Mouse (Mus musculus) embryonic facial prominence, embryonic 14.5 days (tissue): ENCODE results near the gene Vamp5. TPM values are rescaled to one million over a fixed set of nuclear protein-coding genes. Genes with fewer than 3 reads are reported as not detected.
A peak's percentile ranks its signal among the peaks of the same experiment; 100 is the strongest.

Source experiments
- ATAC-seq: fragments of 200-750 bp; cut with Nextera tagmentation; 2 replicates; pipeline ENCODE4 v1.8.0; 2017; ENCODE audit warnings: low read depth, moderate number of reproducible peaks, moderate TSS enrichment
- DNase-seq: peaks from one replicate; pipeline ENCODE4 v3.0.0-alpha.2; 2015; ENCODE audit warnings: low spot score
- H3K27ac ChIP-seq: fragments of 300-500 bp; sonication (generic); replicated peaks from 2 replicates; pipeline ENCODE4 v1.5.1; 2014; ENCODE audit warnings: low read depth, mild to moderate bottlenecking, low read length, moderate library complexity
- H3K27me3 ChIP-seq: fragments of 300-500 bp; sonication (generic); replicated peaks from 2 replicates; pipeline ENCODE4 v1.6.1; 2014; ENCODE audit warnings: low read length; ENCODE audit not compliant: control insufficient read depth, insufficient read depth
- H3K36me3 ChIP-seq: fragments of 300-500 bp; sonication (generic); 2 replicates; pipeline ENCODE4 v1.6.1; 2014; ENCODE audit warnings: low read length, mixed read lengths; ENCODE audit not compliant: control insufficient read depth, insufficient read depth
- H3K4me1 ChIP-seq: fragments of 300-500 bp; sonication (generic); 2 replicates; pipeline ENCODE4 v1.6.1; 2014; ENCODE audit warnings: antibody characterized with exemption, low read length; ENCODE audit not compliant: control insufficient read depth, insufficient read depth
- H3K4me2 ChIP-seq: fragments of 300-500 bp; sonication (generic); 2 replicates; pipeline ENCODE4 v1.6.1; 2014; ENCODE audit warnings: low read depth, mild to moderate bottlenecking, low read length, moderate library complexity, mixed read lengths
- H3K4me3 ChIP-seq: fragments of 300-500 bp; sonication (generic); 2 replicates; pipeline ENCODE4 v1.5.1; 2014; ENCODE audit warnings: low read depth, mild to moderate bottlenecking, low read length
- H3K9ac ChIP-seq: fragments of 300-500 bp; sonication (generic); 2 replicates; pipeline ENCODE4 v1.6.1; 2014; ENCODE audit warnings: low read depth, mild to moderate bottlenecking, low read length, moderate library complexity, mixed read lengths
- H3K9me3 ChIP-seq: fragments of 300-500 bp; sonication (generic); 2 replicates; pipeline ENCODE4 v1.6.1; 2016; ENCODE audit warnings: low read length; ENCODE audit not compliant: control insufficient read depth
- WGBS: fragments of 180-500 bp; shearing (Covaris S2); extraction: QIAGEN DNeasy Blood & Tissue Kit; methylation state at CpG from one replicate; pipeline ENCODE4 v1.1.7; 2014; 5-methylcytosine and 5-hydroxymethylcytosine counted together
- polyA plus RNA-seq: library from polyadenylated mRNA; unstranded; fragments of >200 nt; fragmentation: Nextera tagmentation; extraction: Ambion mirVana; gene quantifications from 2 replicates; pipeline ENCODE4 v1.2.1, GENCODE M21; 2014

The Vamp5 gene
- polyA plus RNA-seq, 1 experiment from 2014 or later = 20.3 TPM

DNA sequence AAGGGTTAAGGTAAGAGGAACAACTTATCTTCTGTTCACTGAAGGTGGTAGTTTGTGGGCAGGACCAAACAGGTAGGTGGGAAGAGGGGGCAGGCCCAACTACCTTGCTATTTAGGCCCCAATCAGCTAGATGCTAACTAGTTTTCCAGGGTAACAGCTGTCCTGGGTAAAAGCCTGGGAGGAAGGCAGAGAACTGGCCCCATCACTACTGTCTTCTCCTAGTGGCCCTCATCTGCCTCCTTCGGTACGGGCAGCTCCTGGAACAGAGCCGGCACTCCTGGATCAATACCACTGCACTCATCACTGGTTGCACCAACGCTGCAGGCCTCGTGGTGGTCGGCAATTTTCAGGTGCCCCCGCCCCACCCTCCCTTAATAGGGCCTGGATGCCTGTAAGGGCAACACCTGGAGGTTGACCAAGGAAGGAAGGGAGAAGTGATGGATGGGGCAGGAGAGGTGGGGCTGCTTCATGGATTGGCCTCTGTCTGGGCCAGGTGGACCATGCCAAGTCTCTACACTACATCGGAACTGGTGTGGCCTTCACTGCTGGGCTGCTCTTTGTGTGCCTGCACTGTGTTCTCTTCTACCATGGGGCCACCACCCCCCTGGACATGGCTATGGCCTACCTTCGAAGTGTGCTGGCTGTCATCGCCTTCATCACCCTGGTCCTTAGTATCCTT is 22.0 kb downstream of the Vamp5 start:
- Histone ChIP-seq H3K36me3 (peaks cover 29% of the 10 kb centered on the region; the same call in 1 of the 2 replicates), H3K9me3 (no peaks in the 10 kb centered on the region), H3K27ac (no peak overlapping the region), H3K4me1 (peaks cover 19% of the 10 kb centered on the region), H3K27me3 (no peaks in the 10 kb centered on the region), H3K4me3 (no peak overlapping the region), H3K9ac (no peak overlapping the region), H3K4me2 (no peak overlapping the region)
- 95% methylated on average over 10 of the region's 10 CpGs for WGBS
- DNase-seq (no peak), ATAC-seq (no peak)

DNA sequence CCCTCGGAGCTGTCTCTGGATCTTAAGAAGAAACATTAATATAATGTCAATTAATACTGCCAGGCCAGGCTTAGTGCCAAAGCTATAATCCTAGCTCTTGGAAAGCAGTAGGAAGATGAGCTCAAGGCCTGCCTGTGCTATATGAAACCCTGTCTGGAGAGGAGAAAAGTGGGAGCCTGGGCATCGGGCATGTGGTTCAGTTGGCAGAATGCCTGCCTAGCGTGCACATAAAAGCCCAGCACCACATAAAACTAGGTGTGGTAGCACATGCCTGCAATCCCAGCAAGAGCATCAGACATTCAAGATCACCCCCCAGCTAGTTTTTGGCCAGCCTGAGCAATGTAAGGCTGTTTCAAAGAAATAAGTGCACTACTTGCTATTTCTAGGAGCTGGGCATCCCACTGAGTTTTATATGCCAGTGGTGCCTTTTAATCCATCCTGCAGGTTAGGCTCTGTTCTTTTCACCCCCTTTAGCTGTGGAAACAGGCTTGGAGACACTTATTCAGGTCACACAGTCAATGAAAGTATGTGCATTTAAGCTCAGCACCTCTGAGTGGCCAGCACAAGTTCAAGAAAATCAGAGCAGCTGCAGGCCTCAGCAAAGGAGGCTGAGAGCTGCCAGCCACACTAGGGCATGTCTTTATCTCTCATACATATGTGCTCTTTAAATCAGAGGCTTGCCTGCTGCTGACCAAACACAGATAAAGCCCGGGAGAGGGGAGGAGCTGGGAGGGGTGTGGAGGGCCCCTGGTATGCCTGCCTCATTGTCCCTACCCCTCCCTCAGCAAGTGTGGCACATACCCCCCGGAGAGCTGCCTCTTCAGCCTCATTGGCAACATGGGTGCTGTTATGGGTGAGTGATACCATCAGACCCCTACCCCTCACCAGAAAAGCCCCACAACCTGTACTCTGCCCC is 22.8 kb downstream of the Vamp5 start:
- 71% methylated on average over 5 of the region's 5 CpGs for WGBS
- H3K9ac ChIP-seq = no peak overlapping the region
- peaks cover 29% of the 10 kb centered on the region; the same call in 1 of the 2 replicates for H3K36me3 ChIP-seq
- H3K27me3 ChIP-seq = no peaks in the 10 kb centered on the region
- H3K4me3 ChIP-seq = no peak overlapping the region
- no peak overlapping the region for H3K27ac ChIP-seq
- no peak overlapping the region for H3K4me2 ChIP-seq
- H3K9me3 ChIP-seq = no peaks in the 10 kb centered on the region
- no peak for ATAC-seq
- peak; percentile 28 for DNase-seq
- H3K4me1 ChIP-seq = peaks cover 24% of the 10 kb centered on the region

DNA sequence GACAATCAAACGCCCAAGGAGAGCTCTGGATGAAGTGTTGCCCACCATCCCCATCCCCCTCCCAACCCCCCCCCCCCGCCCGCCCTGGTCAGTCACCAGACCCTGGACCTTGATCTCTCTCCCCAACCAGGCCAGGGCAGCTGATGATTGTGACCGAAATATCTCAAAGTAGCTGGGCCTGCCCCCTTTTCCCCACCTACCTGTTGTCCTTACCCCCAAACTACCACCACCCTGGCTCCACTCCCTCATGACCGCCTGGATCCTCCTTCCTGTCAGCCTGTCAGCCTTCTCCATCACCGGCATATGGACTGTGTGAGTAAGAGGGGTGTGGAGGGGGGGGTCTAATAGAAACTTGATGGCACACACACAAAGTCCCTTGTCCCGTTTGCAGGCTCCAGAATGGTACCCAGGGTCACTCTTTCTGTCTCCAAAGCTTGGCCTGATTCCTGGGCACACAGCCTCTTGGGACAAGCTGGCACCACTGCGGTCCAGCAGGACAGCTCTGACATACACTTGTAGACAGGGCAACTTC is 24.2 kb downstream of the Vamp5 start:
- H3K4me3 ChIP-seq = peak overlapping the region; percentile 65
- no peak for DNase-seq
- no peak overlapping the region for H3K27ac ChIP-seq
- no peaks in the 10 kb centered on the region for H3K27me3 ChIP-seq
- no peak for ATAC-seq
- H3K4me1 ChIP-seq = peaks cover 20% of the 10 kb centered on the region
- H3K9ac ChIP-seq = peak overlapping the region; percentile 76
- 38% methylated on average over 5 of the region's 8 CpGs for WGBS
- peaks cover 35% of the 10 kb centered on the region for H3K36me3 ChIP-seq
- H3K4me2 ChIP-seq = peak overlapping the region; percentile 95
- no peaks in the 10 kb centered on the region for H3K9me3 ChIP-seq

DNA sequence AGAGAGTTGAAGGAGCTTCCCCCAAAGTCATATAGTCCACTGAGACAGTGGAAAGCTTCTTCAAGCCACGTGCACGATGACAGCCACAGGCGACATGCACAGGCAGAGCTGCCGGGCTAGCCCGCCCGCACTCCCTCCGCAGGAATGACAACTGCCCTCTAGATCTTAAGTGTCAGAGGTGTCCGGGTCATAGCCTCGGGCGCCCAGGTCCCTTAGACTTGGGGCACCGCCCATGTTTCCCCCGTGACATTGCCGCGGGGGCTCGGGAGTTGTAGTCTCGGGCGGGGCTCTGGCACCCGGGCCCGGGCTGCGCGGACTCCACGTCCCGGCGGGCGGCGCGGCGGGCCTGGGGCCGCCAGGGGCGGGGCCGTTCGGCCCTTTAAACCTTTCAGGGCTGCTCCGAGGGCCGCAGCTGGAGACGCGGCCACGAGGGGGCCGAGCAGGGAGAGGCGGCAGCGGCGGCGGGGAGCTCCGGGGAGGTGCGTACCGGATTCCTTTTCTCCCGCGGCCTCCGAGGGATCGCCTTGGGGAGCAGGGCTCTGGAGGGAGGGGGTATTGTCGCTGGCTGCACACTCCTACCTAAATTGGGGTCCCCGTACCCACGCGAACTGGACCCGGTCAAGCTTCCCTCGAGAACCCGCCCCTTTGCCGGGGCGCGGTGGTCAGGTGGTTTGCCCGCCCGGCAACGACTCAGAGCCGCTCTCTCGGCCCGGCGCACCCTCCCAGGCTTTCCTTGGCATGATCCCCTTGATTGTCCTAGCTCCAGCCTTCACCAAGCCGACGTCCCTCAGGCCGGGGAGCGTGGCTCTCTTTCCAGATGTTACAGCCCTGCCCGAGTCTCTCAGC is 25.0 kb downstream of the Vamp5 start, which contains the start of gene Tmem150a:
TSS of gene Tmem150a (plus strand) at position 382 of the 846 bp plus-strand sequence.
- Histone ChIP-seq H3K27me3 (no peaks in the 10 kb centered on the region), H3K4me3 (peak within 1 kb of the TSS; percentile 65), H3K9ac (peak within 1 kb of the TSS; percentile 76), H3K9me3 (no peaks in the 10 kb centered on the region), H3K4me1 (peaks cover 17% of the 10 kb centered on the region; the same call in 1 of the 2 replicates), H3K4me2 (peak within 1 kb of the TSS; percentile 95), H3K36me3 (peaks cover 39% of the 10 kb centered on the region), H3K27ac (no peak within 1 kb of the TSS; the same call in 1 of the 2 replicates)
- peak; percentile 89 for DNase-seq
- ATAC-seq = peak; percentile 92
- WGBS = 0% methylated on average over 44 of the region's 71 CpGs

DNA sequence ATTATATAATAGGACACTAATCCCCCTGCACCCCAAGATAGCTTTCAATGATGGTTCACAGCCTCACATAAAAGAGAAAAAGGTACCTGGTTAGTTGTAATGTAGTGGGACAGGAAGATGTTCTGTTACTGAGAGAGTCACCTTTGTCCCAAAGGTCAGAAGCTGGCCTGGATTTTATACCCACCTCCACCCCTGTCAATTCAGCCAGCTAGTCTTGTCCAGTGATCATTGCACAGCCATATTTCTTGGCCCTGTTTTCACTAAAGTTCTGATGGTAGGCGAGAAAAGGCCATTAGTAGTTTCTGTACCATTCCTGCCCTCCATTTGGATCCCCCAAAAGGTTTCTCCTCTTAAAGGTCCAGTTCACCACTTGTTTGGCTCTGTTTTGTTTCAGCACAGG is 26.2 kb downstream of the Vamp5 start:
- Histone ChIP-seq H3K9me3 (no peaks in the 10 kb centered on the region), H3K27ac (no peak overlapping the region), H3K27me3 (no peaks in the 10 kb centered on the region), H3K36me3 (peaks cover 38% of the 10 kb centered on the region), H3K4me1 (peaks cover 17% of the 10 kb centered on the region; the same call in 1 of the 2 replicates), H3K9ac (no peak overlapping the region), H3K4me2 (no peak overlapping the region), H3K4me3 (no peak overlapping the region)
- ATAC-seq (no peak), DNase-seq (no peak)
- WGBS = 74% methylated on average over 1 of the region's 1 CpGs

DNA sequence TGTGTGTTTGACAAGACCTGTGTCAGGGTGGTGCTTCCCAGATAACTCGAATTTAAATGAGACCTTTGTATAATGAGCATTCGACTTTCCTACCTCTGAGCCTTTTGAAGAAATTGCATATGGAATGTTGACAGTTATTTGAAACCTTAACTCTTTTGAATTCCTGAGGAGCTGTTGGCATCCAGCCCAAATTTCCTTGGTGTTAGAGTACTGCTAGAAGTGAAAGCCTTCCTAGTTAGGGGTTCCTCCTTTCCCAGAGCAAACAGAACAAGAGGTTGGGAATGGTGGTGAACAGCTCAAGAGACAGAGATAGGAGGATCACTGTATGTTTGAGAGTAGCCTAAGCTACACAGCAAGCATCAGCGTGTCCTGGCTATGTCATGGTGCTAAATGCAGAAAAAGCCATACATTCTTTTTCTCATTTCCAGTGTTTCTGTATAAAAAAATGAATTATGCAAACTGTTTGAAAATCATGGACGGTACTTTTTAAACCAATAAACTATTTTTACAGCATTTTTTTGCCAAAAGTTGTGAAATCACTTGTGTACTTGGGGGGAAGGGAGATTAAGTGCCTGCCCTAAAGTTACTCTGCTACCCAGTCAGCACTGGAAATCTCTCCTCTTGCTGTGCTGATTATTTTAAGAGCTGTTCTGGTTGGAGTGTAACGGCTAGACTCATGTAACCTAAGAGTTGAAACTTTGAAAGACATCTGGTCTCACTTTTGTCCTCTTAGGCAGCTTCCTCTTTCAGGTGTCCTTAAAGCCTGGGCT is 27.4 kb downstream of the Vamp5 start:
- H3K27me3 ChIP-seq = no peaks in the 10 kb centered on the region
- DNase-seq = peak; percentile 77
- WGBS = 42% methylated on average over 5 of the region's 5 CpGs
- H3K4me3 ChIP-seq = no peak overlapping the region
- peaks cover 33% of the 10 kb centered on the region for H3K36me3 ChIP-seq
- H3K9ac ChIP-seq = no peak overlapping the region
- H3K4me1 ChIP-seq = peaks cover 26% of the 10 kb centered on the region
- ATAC-seq = no peak
- no peaks in the 10 kb centered on the region for H3K9me3 ChIP-seq
- H3K4me2 ChIP-seq = no peak overlapping the region
- H3K27ac ChIP-seq = no peak overlapping the region

DNA sequence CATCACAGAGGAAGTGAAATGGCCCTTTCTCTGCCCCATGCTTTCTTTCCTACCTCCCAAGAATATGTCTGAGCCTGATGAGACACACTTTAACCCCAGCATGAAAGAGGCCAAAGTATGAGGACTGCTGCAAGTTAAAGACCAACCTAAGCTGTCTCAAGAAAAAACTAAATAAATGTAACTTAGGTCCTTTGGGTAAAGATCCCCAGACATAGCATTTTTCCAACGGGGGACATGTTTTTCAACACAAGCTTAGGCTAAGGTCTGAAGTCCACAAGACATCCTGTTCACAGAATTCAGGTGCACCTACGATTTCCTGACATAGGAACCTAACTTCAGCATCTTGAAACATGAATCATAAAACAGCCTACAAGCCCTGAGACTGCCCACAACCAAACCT is 30.1 kb downstream of the Vamp5 start:
- no peak overlapping the region for H3K4me3 ChIP-seq
- H3K27ac ChIP-seq = no peak overlapping the region
- H3K36me3 ChIP-seq = peaks cover 33% of the 10 kb centered on the region
- no peak for DNase-seq
- peaks cover 28% of the 10 kb centered on the region for H3K4me1 ChIP-seq
- no peak for ATAC-seq
- H3K4me2 ChIP-seq = no peak overlapping the region
- 0 out of 2 replicates have a peak, but pooled peaks cover 2% of the 10 kb centered on the region for H3K27me3 ChIP-seq
- H3K9me3 ChIP-seq = no peaks in the 10 kb centered on the region
- 94% methylated on average over 2 of the region's 2 CpGs for WGBS
- no peak overlapping the region for H3K9ac ChIP-seq
